Mouse (Mus musculus): ENCODE data around the gene Cyb561d2.
"Not testable (repeated sequence)": the region's sequence is repeated elsewhere in the genome, so short reads cannot be mapped to it uniquely, and the experiment has no call there.

Gene Cyb561d2

DNA sequence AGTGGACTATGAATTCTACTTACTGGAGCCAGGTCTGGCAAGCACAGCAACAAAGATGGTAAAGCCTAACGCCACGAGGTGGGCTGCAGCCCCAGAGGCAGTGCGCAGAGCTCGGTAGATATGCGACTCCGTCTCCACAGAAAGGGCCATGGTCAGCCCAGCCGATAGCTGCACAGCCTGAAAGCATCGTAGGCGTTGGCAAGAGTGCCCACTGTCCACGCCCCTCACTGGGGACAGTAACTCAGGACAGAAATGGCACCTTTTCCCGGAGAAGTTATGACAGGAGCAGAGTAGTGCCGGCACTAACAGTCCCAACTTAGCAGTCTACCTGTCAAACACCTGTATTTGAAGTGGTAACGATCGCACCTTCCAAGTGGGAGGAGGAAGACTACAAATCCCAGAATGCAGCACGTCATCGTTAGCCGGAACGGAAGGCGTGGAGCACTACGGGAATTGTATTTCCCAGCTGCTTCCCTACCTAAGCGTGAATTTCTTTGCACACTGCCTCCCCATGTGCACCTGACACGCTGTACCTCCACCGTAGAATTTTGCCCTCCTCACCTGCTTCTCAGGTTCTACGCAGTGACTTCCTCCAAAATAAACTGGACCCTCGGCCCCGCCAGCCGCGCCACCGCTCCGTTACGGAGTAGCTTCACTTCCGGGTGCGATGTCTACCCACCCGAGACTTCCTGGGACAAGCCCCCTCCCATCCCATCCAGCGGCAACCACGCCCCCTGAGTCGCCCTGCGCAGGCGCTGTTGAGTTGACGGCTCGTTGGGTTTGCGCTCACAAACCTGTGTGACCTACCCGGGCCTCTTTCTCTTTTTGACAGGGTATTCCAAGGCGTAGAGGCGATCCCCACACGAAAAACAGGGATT, at the start of gene Cyb561d2, which contains the start of gene Nprl2:
TSS of gene Cyb561d2 (minus strand) at position 720 of the 878 bp plus-strand sequence.
TSS of gene Nprl2 (plus strand) at position 753 of the 878 bp plus-strand sequence.
- DNase-seq = peak; percentile 90 to 92

DNA sequence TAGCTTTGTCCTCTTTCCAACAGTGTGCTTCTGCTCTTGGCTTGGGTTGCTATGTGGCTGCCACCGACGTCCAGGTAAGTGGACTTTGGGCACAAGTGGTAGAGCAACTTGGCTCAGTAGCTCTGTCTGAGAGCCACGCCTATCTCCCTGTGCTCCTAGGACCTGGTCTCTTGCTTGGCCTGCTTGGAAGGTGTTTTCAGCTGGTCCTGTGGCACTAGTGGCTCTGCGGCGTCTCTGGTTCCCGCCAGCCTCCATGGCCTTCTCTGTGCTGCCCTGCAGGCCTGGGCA, 48.7 kb upstream of the Cyb561d2 start:
- no peak for DNase-seq

DNA sequence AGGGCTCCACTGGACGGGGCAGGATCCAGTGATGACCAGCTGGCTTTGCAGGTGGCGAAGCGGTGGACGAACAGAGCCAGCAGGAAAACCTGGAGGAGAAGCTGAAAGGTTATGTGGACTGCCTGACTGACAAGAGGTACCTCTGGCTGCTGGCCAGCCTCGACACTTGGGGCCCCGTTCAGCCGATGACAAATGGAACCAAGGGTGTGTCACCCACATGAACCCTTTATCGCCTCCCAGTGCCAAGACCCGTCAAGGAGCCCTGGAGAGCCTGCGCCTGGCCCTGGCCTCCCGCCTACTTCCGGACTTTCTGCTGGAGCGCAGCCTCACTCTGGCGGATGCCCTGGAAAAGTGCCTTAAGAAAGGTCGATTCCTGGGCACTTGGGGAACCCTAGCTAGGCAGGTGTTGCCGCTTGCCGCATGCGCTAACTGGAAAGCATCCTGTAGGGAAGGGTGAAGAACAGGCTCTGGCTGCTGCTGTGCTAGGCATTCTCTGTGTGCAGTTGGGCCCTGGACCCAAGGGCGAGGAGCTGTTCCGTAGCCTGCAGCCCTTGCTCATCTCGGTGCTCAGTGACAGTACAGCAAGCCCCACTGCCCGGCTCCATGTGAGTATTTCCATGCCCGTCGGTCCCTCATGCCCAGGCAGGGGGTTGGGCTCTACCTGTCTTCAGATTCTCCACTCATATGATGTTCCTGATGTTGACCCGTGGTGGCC, 48.2 kb upstream of the Cyb561d2 start:
- no peak for DNase-seq

DNA sequence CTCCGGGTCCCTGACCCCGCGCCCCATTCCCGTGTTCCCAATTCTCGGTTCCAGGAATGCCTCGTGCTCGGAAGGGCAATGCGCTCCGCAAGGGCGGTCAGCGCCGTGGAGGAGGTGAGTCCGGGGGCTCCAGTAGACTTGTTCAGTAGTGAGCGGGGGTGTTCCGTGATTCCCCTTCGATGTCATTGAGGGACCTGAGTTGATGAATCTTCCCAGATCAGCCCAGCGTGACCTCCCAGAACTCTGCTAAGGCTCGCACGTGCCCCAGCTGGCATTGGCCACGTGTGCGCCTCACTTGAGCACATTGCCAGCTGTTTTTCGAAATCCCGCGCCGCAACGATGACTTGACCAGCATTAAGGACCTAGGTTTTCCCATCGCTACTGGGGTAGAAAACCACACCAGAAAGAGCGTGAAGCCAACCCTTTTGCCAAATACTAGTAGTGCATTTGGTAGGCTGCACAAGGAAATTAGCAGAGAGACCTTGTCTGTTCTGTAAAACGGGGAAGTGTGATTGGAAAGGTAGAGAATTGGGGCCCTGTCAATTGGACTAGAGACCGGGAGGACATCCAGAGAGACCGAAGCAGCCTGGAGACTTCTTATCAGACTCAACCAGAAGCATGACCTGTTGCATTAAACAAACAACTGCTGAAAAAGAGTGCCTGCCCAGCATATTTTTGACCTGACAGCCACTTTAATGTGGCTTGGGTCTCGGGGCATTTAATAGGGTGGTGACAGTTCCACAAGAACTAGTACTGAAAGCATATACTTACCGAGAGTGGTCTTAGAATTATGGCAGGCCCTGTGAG, 46.0 kb upstream of the Cyb561d2 start:
- no peak for DNase-seq

DNA sequence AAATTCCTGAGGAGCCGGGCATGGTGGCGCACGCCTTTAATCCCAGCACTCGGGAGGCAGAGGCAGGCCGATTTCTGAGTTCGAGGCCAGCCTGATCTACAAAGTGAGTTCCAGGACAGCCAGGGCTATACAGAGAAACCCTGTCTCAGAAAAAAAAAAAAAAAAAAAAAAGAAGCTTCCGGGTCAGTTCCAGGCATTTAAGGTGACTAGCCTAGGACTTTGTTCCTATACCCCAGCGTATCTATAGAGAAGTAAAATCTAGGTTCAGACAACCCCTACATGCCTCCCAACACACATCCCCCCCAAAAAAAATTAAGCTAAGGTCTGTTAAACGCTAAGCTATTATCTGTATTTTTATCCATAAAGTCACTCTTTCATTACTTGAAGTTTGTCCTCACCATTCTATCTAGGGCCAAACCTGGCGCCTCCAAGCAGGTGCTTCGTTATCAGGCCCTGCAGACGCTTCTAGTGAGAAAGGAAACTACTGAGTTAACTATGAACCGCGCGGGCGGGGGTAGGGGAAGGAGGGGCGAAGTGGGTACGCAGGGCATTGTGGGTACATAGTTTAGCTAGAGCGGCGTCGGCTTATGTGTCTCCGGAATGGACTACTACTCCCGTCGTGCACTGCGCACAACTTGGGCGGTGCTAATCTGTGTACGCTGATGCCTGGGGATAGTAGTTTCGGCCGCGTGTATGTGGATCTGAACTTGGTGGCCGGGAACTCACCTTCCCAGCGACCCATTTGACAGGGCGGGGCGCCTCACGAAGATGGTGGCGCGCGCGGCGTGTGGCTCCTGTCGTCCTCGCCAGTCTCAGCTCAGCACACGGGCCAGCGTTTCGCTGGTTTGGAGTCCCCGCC, 45.2 kb upstream of the Cyb561d2 start, which contains the start of gene Ifrd2:
TSS of gene Ifrd2 (plus strand) at position 669 of the 859 bp plus-strand sequence.
- DNase-seq = peak; percentile 96

DNA sequence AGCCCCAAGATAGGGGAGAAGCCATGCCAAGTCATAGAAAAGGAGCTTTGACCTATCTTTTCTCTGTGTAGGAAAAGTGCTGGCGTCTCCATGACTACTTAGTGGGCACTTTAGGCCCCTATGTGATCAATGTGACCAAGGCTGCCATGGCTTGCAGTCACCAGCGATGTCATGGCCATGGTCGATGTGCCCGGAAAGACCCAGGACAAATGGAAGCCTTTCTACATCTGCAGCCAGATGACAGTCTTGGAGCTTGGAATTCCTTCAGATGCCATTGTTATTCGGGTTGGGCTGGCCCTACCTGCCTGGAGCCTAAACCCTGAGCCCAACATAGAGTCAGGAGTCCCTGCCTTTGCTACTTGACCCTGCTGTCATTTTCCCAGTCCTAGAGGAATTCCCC, 44.5 kb upstream of the Cyb561d2 start:
- no peak for DNase-seq

DNA sequence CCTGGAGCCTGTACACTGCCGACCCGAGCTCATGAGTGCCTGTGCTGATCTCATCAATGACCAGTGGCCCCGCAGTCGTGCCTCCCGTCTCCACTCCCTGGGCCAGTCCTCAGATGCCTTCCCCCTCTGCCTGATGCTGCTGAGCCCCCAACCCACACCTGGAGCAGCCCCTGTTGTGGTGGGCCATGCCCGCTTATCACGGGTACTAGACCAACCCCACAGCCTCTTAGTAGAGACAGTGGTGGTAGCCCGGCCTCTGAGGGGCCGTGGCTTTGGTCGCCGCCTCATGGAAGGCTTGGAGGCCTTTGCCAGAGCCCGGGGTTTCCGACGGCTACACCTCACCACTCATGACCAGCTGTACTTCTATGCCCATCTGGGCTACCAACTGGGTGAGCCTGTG, 41.2 kb upstream of the Cyb561d2 start:
- DNase-seq = no peak

DNA sequence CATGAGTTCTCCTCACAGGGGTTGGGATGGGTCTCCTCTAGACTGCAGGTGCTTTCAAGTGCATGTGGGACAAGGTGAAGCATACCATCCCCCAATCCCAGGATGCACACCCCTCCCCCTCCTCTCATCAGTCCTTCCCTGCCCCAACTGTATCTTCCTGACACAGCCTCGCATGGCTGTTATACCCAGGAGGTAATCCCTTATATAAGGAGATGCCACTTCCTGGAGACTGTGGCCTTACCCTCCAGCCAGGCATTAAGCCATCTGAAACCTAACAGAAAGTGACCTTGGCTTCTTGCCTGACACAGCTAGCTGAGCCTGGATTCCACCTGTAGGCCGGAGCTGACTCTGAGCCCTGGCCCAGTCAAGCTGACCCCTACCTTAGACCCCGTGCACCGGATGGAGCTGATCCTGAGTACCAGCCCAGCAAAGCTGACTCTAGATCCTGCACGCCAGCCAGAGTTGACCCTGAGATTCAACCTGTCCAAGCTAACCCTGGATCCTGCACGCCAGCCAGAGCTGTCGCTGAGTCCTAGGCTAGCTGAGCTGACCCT, 40.6 kb upstream of the Cyb561d2 start:
- DNase-seq = no peak

DNA sequence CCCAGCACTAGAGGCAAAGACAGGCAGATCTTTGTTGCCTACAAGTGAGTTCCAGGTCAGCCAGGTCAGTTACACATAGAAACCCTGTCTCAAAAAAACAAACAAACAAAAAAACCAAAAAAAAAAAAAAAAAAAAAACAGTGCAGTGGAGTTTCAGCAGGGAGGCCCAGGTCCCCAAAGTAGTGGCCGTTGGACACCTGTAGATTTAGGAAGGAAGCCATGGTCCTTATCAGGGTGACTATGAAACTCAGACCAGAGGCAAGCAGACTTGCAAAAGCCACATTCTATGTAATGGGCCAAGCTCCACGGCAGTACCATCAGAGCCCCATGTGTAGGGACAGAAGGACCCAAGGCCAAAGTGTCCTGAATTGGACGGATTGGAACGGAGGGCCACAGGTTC, 39.6 kb upstream of the Cyb561d2 start:
- no peak for DNase-seq

DNA sequence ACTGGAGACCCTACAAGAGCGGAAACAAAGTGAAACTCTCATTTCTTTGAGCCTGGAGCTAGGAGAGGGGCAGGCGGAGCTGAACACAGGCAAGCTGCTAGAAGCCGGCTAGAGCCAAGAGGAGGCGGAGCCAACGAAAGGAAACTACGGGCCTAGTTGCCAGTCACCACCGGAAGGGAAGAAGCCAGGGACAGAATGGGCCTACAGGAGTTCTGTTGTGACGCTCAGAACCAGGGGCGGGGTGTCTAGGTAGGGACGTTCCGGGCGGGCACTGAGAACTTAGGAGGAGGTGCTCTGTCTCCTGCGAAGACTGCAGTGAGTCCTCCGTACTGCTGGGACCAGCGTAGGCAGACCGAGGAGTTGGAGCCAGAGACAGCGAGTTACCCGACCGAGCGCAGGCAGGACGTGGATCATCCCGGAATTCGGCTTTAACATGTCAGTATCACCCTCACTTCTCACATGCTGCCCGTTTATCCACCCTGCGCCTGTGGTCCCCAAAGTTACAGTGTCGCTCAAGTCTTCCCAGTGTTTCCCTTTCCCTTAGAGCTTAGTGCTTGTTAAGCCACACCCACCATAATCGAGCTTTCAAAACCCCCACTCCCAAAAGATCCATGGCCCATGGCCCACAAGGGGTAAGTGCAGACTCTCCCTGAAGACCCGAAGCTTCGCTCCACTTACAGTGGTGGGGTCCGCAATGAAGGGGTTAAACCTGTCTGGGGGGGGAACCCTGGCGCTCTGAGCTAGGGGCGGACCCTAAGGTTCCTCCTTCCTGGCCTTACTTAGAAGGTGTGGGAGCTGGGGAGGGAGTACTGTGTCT, 38.7 kb upstream of the Cyb561d2 start, which contains the start of gene Hyal3:
TSS of gene Hyal3 (plus strand) at position 318 of the 817 bp plus-strand sequence.
- DNase-seq = peak; percentile 85

DNA sequence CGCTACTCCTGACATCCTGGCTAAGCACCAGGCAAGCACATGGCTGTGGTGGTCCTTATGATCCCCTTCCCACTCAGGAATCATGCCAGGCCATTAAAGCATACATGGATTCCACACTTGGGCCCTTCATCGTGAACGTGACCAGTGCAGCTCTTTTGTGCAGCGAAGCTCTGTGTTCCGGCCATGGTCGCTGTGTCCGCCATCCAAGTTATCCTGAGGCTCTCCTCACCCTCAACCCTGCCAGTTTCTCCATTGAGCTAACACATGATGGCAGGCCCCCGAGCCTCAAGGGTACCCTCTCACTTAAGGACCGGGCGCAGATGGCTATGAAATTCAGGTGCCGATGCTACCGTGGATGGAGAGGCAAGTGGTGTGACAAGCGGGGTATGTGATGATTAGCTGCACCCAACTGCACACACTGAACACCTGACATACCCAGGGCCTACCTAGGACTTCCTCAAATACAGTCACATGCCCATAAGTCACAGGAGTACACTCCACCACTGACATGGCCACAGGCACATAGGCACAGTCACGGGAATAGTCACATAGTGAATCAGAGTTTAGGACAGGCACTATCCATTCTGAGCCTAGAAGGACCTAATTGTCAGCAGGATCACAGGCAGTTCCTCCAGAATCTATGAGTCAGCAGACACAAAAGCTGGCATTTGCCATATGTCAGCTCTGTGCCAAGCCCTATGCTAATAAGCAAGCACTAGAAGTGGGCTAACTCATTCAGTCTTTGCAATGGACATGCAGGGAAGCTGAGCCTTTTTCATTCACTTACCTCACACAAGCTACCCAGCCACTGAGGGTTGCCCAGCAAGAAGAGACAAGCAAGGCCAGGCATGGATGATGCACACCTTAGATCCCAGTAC, 37.3 kb upstream of the Cyb561d2 start:
- peak; percentile 46 to 52 for DNase-seq

DNA sequence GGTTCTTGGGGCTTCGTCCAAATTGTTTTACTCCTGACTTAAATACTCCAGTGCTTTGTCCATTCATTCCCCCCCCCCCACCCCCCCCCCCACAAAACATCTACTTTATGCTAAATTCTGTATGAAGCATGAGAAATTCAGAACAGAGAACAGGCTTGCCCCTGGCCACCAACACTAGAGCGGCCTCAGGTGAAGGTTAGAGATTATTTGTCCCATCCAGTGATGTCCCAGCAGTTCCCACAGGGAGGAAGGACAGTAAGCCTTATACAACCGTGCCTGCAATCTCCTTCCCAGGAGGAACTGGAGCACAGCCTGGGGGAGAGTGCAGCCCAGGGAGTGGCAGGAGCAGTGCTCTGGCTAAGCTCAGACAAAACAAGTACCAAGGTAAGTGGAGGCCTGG, 36.6 kb upstream of the Cyb561d2 start, which contains the start of gene Naa80:
TSS of gene Naa80 (plus strand) at position 301 of the 400 bp plus-strand sequence.
- DNase-seq = no peak

DNA sequence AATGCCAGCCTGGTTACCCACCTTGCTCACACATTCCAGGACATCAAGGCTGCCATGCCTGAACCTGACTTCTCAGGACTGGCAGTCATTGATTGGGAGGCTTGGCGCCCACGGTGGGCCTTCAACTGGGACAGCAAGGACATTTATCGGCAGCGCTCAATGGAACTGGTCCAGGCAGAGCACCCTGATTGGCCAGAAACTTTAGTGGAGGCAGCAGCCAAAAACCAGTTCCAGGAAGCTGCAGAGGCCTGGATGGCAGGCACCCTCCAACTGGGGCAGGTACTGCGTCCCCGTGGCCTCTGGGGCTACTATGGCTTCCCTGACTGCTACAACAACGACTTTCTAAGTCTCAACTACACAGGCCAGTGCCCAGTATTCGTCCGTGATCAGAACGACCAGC, 35.9 kb upstream of the Cyb561d2 start:
- no peak for DNase-seq

DNA sequence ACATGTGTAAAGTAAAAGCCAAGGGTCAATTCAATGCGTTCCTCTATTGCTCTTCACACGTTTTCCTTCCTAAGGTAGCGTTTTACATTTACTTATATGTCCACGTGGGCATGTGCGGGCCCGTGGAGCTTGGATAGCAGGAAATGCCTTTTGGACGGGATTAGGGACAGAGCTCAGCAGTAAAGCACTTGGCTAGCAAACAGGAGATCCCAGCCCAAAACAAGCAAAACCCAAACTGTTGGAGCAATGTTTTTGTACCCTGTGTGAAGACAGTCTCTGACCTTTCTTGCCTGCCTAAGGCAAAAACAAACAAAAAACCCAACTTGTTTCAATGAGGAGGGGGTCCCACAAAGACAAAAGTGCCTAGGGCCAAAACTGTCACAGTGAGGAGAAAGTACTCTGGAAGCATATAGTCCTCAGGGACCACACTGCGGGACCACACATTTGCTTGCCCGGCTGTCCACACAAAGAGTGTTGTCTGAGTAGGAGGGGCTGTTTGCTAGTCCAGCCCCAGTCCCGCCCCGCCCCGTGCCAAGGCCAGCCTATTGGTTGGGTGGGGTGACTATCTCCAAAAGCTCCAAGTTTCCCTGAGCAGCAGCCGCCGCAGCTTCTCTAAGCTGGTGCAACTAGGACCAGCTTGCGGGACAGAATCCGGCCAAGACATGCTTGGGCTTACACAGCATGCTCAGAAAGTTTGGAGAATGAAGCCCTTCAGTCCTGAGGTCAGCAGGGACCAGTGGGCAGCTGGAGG, 34.5 kb upstream of the Cyb561d2 start, which contains the start of gene Hyal1:
TSS of gene Hyal1 (plus strand) at position 571 of the 751 bp plus-strand sequence.
- peak in 1 of 2 experiments; percentile 55 for DNase-seq

DNA sequence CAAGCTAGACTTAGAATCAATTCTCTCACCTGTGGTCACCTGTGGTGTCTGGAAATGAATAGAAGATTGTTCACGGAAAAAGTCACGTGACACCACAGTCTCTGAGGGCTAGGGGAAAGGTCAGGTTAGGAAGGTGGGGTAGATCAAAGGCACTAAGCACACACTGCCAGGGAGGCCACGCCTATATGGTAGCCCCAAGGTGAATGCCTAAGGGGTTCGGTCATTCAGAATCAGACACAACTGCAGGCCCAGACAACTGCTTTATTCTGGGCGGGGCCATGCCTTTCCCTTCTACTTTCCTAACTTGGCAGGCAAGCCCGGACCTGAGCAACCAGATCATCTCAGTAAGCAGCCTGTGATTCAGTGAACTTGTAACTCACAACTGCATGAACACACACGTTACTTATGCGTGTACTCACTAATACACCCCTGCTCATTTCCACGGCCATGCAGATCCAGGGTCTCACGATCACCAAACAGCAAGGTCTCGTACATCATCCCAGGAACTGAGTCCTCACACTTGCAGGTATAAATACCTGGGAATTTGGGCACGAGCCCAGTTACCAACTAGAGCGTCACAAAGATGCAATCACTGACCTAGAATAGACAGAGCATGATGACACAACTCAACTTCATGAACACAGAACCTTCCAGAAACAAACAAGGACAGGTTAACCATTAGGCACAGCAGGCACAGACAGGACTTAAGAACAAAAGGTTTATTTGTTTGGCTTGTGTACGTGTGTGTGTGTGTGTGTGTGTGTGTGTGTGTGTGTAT, 33.8 kb upstream of the Cyb561d2 start:
- DNase-seq = peak in 1 of 2 experiments; percentile 53

DNA sequence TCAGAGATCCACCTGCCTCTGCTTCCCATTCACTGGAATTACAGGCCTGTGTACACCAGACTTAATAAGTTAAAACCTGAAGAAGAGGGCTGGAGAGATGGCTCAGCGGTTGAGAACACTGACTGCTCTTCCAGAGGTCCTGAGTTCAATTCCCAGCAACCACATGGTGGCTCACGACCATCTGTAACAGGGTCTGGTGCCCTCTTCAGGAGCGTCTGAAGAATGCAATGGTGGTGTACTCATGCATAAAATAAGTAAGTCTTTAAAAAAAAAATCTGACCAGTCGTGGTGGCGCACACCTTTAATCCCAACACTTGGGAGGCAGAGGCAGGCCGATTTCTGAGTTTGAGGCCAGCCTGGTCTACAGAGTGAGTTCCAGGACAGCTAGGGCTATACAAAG, 31.8 kb upstream of the Cyb561d2 start:
- not testable (repeated sequence) for DNase-seq

DNA sequence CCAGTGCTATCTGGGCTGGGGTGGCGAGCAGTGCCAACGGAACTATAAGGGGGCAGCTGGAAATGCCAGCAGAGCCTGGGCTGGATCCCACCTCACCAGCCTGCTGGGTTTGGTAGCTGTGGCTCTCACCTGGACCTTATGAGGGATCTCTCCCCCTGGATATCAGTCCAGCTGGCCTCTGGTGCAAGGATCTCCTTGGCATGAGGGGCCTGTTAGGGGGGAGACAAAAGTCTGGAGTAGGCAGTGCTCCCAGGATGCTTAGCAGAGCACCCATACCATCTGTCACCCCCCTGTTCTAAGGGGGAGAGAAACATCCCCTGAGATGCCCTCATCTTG, 30.3 kb upstream of the Cyb561d2 start:
- no peak for DNase-seq

All from cerebellum, postnatal 36 days (tissue).